Mouse (Mus musculus) MEL (cell line): ENCODE results near the gene Ptprj.

Experiments used
- CHD2 ChIP-seq: IDR thresholded peaks from 2 replicates; pipeline ENCODE4 v1.6.1; 2011; ENCODE audit warnings: low read length, improper control_type of control experiment
- CTCF ChIP-seq, 3 experiments: IDR thresholded peaks in 2 of 3; conservative IDR thresholded peaks in 1 of 3; 2 replicates each; pipeline ENCODE4 v1.5.1; 2011 to 2012; ENCODE audit warnings: low read length in 3 of 3, low read depth in 2 of 3, mild to moderate bottlenecking in 2 of 3, improper control_type of control experiment in 1 of 3, inconsistent platforms in 1 of 3, mixed read lengths in 1 of 3, moderate library complexity in 1 of 3; ENCODE audit not compliant: control insufficient read depth in 1 of 3, insufficient read depth in 1 of 3, poor library complexity in 1 of 3, severe bottlenecking in 1 of 3
- EP300 ChIP-seq, 2 experiments: IDR thresholded peaks; 2 replicates each; pipeline ENCODE4 v1.6.1; 2011; ENCODE audit warnings: improper control_type of control experiment in 2 of 2, low read length in 2 of 2, low read depth in 1 of 2, mild to moderate bottlenecking in 1 of 2
- ETS1 ChIP-seq: IDR thresholded peaks from 2 replicates; pipeline ENCODE4 v1.6.1; 2012; ENCODE audit warnings: low read depth, mild to moderate bottlenecking, inconsistent platforms, low read length, improper control_type of control experiment, moderate library complexity
- JUND ChIP-seq: IDR thresholded peaks from 2 replicates; pipeline ENCODE4 v1.6.1; 2011; ENCODE audit warnings: low read depth, mild to moderate bottlenecking, improper control_type of control experiment, low read length
- MAFK ChIP-seq: IDR thresholded peaks from 2 replicates; pipeline ENCODE4 v1.6.1; 2011; ENCODE audit warnings: low read depth, mild to moderate bottlenecking, low read length, improper control_type of control experiment, borderline replicate concordance
- MAX ChIP-seq: IDR thresholded peaks from 2 replicates; pipeline ENCODE4 v1.6.1; 2011; ENCODE audit warnings: low read length, improper control_type of control experiment
- POLR2A ChIP-seq, 2 experiments: IDR thresholded peaks; 2 replicates each; pipeline ENCODE4 v1.6.1; 2011 to 2012; ENCODE audit warnings: low read length in 2 of 2, mild to moderate bottlenecking in 2 of 2, control low read depth in 1 of 2, improper control_type of control experiment in 1 of 2, low read depth in 1 of 2, moderate library complexity in 1 of 2; ENCODE audit not compliant: control insufficient read depth in 1 of 2, insufficient read depth in 1 of 2, poor library complexity in 1 of 2
- TCF12 ChIP-seq: IDR thresholded peaks from 2 replicates; pipeline ENCODE4 v1.6.1; 2014; ENCODE audit warnings: low read depth, mild to moderate bottlenecking, inconsistent platforms, low read length, improper control_type of control experiment, moderate library complexity
- ZKSCAN1 ChIP-seq: IDR thresholded peaks from 2 replicates; pipeline ENCODE4 v1.6.1; 2012; ENCODE audit warnings: low read depth, mild to moderate bottlenecking, inconsistent platforms, low read length, improper control_type of control experiment, moderate library complexity

GRCm38 (mm10) chr2:90481505-90481904 is 98.9 kb downstream of the Ptprj start:
- no peak for TF ChIP-seq ETS1
- no peak for TF ChIP-seq POLR2A (IDR thresholded peaks at IDR 0.05; ENCODE audit: control insufficient read depth in 1 of 2, insufficient read depth in 1 of 2, low read depth in 1 of 2, low read length in 2 of 2, poor library complexity in 1 of 2)
- TF ChIP-seq EP300 (IDR thresholded peaks at IDR 0.05; ENCODE audit: low read depth in 1 of 2, low read length in 2 of 2): no peak
- no peak for TF ChIP-seq MAX
- TF ChIP-seq CTCF (IDR thresholded peaks at IDR 0.05 in 2 of 3, conservative IDR thresholded peaks at IDR 0.05 in 1 of 3; ENCODE audit: control insufficient read depth in 1 of 3, insufficient read depth in 1 of 3, low read depth in 2 of 3, low read length in 3 of 3, poor library complexity in 1 of 3, severe bottlenecking in 1 of 3): no peak
- no peak for TF ChIP-seq TCF12
- no peak for TF ChIP-seq MAFK
- TF ChIP-seq CHD2: no peak
- TF ChIP-seq ZKSCAN1: no peak
- no peak for TF ChIP-seq JUND
